Mouse (Mus musculus): ENCODE data around the gene Xpnpep1.

Gene Xpnpep1

DNA sequence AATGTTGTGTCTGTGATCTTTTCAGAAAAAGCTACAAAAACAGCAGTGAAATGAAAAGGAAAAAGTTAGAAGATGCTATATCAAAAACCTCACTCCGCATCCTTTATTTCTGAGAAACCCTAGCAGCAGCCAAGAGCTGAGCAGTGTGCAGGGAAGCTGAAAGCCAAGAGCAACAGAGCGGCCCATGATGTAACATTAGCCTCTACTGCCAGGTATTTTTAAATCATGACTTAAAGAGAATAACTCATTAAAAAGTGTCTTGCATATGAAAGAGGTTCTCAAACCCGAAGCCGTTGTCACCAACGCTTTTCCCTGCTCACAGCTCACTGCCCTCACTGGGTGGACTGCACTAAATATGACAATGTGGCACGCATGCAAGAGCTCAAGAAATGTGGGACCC is 9.7 kb downstream of the Xpnpep1 start:
- DNase-seq = no peak

DNA sequence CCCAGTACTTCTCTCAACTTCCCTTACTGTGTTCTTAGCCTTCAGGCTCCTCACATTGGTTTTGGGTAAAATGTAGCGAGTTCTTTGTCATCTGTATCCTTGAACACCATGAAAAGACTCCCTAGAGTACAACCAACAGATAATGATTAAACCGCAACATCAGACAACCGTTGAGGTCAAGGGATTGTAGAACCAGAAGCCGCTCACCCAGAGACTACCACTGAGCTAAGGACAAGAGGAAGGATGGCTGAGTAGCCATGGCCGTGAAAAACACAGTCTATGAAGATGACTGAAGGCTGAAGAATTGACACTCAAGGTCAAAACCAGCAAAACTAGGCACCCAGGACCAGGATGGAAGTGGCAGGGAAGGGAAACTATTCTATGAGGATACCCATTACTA is 10.3 kb downstream of the Xpnpep1 start:
- no peak for DNase-seq

DNA sequence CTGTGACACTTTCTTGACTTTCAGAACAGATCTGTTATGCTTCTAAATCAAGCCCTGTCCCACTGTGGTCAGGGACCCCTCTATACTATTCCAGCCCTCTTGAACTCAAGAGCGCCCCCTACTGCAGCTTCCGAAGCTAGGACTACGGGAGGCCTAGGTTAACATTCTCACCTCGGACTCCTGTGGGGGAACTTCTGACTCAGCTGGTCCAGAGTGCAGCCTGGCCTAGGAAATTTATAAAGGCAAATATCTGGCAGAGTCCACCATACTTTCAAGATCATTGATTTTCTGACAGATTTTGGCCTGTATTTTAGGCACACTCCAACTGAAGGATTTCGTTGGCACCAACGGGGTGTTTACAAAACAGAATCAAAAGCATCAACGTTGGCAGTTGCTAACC is 11.0 kb downstream of the Xpnpep1 start:
- DNase-seq = no peak

DNA sequence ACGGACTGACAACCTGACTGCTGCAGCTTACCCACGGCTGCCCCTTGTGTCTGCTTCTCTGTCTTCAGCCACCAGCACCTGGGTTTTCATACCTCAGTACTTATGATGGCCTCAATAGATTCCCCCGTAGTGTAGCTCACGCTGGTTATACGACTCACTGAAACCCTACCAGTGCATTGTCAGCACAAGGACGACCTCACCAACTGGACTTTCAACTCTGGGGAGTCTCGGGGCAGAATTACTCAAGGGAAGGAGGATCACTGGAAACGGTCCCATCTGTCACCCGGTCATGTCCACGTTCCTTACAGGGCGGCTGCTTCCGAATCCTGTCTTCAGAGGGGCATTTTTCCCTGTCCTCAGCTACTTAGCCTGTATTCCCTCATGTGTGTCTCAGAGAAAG is 11.8 kb downstream of the Xpnpep1 start:
- no peak for DNase-seq

DNA sequence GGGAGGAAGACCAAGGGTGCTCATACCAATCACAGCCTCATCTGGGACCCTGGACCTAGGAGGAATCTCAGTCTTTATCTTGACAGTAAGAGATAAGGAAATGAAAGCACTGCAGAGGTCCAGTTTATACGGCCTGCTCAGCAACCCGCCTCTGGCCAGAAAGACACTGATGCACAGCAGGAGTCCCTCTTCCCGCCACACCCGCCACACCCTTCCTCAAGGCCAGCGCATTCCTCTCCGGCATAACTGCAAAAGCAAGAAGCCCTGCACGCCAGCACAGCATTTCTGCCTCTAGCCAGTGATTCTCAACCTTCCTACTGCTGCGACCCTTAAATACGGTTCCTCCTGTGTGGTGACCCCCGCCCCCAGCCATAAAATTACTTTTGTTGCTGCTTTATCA is 16.8 kb downstream of the Xpnpep1 start:
- DNase-seq = no peak

DNA sequence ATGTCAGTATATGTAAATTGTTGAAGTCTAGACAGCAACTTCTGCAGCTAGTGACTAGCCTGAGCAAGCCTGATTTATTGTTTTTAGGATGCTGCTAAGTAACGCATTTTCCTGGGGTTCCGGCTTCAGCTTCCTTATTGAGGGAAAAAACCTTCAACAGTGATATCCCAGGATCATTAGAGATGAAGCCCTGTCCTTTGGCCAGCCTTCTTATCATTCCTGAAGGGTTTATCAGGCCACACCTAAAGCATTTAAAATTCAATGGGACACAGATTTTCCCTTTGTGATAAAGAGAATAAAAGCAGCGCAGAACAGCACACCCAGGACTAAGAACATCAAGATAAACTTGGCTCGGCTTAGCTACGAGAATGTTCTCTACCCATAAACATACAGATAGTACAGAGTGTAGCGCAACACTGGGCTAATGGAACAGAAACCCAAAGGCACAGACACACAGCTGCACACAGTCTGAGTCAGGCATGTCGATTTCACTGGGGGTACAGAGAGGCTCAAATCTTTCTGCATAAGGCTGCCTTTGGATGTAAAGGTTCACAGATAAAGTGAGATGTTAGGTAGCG is 17.9 kb downstream of the Xpnpep1 start:
- DNase-seq = no peak

DNA sequence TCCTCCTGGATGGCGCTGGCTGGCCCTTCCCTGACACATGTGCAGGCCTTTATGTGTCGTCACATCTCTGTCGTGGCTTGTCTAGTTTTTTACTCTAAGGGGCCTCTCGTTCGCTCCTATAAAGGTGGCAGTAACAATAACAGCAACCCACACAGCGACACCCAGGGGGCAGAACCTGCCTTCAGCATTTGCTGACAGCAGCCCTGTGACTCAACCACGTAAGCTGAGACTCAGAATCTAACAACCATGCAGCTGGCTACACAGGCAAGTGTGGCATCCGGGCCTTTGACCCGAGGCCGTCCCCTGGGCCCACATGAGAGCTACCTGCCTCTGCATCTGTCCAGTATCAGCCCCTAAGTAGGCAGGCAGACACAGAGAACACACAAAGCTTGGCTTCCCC is 18.5 kb downstream of the Xpnpep1 start:
- DNase-seq = no peak

DNA sequence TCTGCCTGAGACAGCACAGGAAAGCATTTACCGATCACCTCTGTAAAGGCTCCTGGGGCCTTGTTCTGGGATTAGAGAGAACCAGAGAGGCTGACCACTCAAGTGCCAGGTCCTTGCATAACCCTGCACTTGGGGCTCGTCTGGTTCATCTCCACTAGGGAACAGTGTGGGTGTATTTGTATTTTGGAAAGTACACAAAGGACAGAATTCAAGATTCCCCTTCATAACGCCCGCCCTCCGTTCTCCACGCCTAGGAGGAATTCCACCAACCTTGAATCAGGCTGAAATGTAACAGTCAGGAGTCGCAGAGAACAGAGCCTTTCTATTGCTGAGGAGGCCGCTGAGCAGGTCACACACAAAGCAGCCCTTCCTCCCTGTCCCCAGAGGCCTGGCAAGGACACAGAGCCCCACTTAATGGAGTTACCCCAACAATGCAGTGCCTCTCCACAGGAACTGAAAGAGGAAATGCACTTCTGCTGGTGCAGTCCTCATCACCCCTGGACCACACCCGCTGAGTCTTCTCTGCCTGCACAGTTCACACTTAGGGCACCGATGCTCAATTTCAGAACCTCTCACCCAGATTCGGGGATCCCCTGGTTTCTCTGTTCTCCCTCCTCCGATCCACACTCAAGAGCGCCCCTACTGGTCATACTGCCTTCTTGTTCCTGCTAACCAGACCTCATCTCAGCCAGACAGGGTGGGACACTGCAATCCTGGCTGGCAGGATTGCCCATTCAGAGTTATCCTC is 20.1 kb downstream of the Xpnpep1 start:
- DNase-seq = peak; percentile 56

DNA sequence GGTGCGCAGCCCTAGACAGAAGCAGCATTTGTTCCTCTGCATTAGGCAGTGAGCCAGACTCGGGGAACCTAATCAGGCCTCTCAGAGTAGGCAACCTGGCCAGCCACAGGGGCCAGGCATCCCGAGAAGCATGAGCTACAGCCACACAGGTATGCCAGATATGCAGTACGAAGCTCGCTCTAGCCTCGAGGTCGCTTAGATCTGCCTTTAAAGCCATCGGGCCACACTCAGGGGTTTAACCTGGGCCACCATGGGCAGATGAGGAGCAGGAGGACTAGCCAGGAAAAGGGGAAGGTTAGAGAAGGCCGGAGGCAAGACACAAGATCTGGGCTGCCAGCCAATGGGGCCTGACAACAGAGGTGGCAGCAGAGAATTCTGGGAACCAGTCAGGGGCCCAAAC is 22.1 kb downstream of the Xpnpep1 start:
- no peak for DNase-seq

DNA sequence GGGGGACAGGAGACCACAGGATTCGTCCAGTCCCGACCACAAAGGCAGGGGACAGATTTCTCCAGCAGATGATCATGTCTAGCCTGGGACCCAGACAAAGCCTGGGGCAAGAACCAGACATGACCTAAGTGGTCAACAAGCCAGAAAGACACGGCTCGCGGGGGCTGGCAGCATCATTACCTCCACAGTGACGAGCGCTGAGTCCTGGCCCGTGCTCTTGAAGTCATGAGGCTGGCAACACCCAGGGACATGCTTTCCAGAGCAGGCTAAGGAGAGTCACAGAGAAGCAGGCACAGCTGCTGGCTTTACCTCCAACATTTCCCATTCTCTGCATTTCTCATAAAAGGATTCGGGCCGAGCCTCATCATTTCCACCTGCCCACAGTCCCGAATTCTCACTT is 22.8 kb downstream of the Xpnpep1 start:
- DNase-seq = no peak

DNA sequence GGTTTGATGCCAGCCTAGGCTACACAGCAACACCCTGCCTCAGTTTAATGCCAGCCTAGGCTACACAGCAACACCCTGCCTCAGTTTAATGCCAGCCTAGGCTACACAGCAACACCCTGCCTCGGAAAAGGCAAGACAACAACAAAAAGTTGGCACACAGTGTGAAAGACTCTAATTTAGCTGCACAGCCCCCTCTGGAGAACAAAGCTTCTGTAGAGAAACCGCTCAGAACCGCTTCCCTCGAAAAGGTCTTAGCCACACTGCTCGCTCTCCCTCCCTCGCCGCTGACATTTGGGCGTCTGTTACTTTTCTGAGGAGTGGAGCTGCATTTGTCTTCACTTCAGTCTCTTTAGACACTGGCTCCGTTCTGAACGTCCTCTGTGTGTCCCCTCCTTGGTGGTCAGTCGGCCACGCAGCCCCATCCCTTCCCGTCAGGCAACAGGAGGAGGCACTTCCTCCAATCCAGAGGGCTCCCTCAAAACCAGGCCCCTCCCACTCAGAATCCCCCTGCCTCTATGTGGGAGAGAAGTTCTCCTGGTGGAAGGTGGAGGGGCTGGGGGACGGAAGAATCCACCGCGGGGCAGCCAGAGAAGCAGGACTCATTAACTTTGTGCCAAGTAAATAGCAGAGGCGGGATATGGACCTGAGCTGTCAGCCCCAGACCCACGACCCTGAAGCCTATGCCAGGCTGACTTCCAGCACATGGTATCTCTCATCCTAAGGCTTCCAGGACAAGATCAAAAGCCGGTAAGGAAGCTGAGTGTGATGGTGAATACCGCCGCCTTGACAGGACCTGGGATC is 24.9 kb downstream of the Xpnpep1 start:
- no peak for DNase-seq

DNA sequence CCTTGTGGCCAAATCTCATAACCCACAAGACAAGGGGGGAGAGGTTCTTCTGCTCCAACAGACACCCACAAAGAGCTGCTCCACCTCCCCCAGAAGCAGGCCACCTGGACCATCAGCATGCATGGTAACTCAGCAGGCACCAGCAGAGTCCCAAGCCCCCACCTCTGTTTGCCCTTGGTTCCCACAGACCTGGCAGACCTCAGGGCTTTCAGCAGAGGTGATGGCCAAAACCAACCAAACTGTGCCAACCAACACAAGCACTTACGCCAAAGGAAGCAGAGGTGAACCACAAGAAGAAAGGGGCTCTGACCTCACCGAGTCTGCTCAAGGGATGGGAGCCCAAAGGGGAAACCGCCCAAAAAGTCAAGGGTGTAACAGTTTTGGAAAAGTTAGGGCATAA is 26.3 kb downstream of the Xpnpep1 start:
- no peak for DNase-seq

DNA sequence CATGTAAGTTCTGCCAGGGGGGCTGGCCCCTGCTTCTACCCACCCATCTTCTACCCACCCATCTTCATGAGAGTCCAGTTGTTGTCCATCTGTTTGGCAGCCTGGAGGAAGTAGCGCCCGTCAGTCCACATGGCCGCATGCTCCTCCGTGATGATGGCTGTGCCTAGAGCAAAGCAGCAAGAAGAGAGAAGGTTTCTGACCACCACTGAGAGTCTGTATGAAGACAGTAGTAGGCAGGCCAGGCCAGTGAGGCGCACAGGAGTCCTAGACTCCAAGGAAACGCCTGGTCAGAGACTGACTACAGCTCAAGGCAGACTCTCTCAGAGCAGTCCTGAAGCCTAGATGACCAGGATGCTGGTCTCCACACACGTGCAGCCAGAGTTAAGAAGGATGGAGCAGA is 26.7 kb downstream of the Xpnpep1 start:
- DNase-seq = no peak

DNA sequence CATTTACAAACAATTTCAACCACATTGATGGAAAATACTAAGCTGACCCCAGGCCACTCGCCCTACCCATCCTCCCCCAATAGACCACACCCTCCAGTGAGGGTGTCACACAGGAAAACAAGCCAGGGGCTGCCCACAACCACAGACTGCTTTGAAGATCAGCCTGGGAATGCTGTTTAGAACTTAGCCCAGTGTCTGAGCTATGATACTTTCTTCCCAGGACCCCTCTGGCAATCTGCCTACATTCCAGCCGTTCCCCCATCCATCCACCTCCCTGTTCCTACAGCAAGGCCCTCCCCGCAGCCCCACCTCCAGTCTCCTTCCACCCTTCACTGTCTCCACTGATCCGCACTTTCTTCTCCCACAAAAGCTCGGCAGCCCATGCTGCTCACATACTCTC is 29.1 kb downstream of the Xpnpep1 start:
- DNase-seq = no peak

DNA sequence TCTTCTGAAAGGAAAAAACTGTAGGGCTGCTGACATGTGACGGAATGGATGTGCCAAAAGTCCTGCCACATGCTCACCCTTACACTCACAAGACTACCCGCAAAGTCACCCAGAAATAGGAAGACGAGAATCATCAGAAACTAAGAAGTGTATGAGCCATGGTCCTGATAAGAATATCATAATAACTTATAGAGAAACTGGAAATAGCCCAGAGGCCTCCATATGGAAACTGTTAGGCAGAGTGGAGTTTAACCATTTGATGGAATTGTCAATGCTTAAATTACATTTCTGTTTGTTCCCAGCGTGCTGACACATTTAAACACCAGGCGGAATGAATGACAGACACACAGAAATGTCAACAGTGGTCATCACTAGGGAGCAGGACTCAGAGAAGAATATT is 31.1 kb downstream of the Xpnpep1 start:
- DNase-seq = no peak

DNA sequence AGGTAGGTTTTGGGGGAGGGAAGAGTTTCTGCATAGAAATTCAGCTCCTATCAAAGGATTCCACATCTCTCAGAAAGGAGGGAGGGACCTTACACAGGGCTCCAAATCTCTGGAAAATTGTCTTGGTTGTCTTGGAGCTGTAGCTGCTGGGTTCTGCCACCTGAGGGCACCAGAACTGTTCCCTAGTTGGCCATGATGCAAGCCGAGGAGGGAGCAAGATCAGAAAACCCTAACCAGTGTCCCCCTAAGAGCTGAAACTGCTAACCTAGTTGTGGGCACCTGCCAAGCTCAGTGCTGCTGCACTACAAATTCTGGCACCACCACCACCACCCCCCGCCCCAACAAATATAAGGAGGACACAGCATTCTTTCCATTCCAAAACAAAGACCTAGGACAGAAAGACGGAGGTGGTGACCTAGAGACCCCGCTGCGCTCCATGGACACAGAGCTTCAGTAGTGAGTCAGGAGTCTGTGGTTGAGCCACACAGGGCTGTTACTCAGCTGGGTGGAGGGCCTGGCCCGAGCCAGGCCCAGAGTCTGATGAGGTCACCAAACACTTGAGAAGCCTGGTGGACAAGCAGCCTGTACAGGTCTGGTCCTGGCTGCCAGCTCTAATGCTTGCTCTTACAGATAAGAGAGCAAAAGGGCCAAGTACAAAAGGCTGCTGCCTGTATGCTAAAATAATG is 31.9 kb downstream of the Xpnpep1 start:
- DNase-seq = peak; percentile 82

DNA sequence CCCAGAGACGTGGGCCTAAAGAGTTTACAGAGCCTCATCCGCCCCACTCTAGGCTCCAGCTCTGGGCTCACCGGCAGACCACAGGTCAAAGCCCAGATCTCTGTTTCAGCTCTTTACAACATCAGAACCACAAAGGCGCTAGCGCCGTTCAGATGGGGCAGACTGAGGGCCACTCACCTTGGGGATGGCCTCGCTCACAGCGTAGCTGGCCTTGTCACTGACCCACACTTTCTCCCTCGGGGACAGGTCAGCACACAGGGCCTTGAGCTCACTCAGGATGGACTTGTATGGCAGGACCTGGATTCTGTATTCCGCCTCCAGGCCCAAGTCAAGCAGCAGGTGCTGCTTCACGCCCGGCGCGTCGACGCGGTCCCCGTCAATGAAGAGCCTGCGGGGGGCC is 34.0 kb downstream of the Xpnpep1 start:
- DNase-seq = no peak

DNA sequence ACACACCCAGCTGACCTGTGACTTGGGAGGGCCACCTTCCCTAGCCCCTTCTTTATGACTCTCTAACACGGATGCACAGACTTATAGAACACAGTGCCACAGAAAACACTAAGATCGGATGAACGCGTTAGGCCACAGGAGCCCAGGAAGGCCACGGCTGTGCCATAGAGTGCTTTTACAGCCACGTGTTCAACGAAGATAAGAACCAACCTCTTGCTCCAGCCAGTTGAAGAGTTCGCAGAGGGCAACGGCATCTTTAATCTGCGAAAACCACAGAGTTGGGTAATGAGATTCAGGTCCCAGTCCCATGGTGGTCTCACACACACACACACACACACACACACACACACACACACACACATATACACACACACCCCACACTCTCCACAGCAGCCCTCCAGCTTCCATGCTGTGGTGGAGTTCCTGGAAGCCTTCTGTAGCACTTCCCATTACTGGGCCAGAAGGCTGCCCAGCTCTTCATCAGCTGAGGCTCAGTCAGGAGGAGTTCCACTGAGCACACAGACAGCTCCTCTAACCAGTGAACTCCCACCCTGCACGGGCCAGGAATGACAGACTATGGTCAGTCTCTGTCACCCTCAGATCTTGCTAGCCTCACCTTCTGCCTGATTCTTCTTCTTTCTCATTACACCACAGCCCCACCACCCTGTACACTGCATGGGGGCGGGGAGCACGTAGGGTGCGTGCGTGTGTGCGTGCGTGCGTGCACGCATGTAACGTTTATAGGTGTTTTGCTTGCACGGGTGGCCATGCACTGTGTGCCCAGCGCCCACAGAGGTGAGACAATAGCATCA is 36.3 kb downstream of the Xpnpep1 start:
- DNase-seq = no peak

DNA sequence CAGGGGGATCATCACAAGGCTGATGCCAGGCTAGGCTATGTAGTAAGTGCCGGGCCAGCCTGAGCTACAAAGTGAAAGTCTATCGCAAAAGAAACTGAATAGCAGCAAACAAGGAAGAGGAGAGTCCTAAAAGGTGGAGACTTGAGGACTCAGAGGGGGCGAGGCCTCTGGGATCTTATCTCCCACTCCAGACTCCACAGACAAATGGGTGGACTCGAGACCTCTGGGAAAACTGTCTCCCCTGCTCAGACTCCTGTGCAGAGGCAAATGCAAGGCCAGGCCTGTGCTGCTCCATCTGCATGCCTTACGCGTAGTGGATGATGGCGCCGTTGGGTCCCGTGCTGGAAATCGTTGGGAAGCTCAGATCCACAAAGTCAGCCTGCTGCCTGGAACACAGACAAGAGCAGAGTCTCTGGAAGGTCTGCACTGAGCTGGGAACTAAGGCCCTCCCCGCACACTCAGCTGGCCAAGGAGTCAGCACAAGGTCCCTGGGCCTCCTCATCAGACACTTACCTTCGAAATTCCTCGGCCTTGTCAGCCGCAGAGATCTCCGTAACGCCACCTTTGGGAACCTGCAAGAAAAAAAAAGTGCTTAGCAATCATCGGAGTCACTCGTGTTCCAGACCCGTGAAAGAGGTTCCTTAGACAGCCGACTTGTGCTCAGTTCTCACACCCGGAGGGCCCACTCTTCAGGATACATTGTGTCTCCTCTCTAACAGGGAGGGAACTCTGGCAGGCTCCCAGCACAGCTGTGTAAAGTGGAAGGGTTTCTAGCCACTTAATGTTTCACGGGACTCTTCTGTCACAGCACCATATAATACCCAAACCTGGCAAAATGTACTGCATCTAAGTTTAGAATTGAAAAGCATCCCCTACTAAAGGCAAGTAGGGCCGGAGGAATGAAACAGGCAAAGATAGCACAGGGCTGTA is 37.6 kb downstream of the Xpnpep1 start:
- DNase-seq = no peak

DNA sequence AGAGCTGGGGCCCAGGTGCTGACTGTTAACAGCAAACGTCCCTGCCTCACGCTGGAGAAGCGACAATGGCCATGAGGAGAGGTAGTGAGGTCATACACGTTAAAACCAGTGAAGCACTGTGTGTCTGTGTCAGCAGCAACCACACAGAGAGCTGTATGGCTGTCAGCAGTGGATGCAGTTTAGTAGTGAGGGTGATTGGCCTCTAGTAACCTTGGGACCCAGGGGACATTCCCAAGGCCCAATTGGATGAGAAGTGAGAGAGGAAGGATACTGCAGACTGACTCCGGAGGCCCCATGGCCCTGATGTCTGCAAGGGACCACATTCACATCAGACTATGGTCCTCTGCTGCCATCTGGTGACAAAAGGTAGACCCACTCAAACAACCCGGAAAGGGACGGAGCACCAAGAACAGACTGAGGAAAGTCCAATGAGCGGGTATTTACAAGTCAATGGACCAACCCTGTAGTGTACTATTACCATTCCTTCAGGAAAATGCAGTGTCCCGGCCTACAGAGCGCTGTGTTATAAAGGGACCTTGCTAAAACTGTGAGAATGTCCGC is 47.1 kb downstream of the Xpnpep1 start:
- DNase-seq = peak; percentile 51

DNA sequence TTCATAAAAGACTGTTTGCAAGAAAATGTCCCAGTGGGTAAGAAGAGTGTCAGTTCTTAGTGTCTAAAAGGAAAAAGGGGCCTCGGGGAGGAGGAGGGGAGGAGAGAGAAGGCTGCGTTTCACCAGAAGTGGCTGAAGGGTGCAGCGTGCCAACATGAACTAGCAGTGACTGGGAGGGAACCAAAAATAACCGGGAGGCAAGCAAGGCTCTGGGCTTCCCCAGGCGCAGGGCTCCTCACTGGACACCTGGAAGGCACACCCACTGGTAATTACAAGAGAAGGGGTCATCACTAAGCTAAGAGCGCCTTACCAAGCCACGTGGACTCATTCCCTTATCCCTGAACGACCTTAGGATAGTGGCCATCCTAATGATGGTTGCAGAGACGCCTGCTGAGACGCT is 48.1 kb downstream of the Xpnpep1 start:
- DNase-seq = no peak
